Mouse (Mus musculus) limb, embryonic 14.5 days (tissue): ENCODE measurements around the gene Cebpb. TPM values are rescaled to one million over a fixed set of nuclear protein-coding genes. Genes with fewer than 3 reads are reported as not detected.

Experiments used
- ATAC-seq: fragments of 200-750 bp; cut with Nextera tagmentation; 2 replicates; pipeline ENCODE4 v1.8.0; 2017; ENCODE audit warnings: low read depth, moderate number of reproducible peaks, moderate TSS enrichment; ENCODE audit not compliant: low FRiP score
- DNase-seq: peaks from one replicate; pipeline ENCODE4 v3.0.0-alpha.2; 2015; ENCODE audit warnings: low spot score
- H3K27ac ChIP-seq: fragments of 300-500 bp; sonication (generic); replicated peaks from 2 replicates; pipeline ENCODE4 v1.5.1; 2014; ENCODE audit warnings: low read depth, mild to moderate bottlenecking, low read length, moderate library complexity, mixed read lengths
- H3K27me3 ChIP-seq: fragments of 300-500 bp; sonication (generic); 2 replicates; pipeline ENCODE4 v1.6.1; 2014; ENCODE audit warnings: low read length, mixed read lengths; ENCODE audit not compliant: control insufficient read depth, insufficient read depth
- H3K36me3 ChIP-seq: fragments of 300-500 bp; sonication (generic); 2 replicates; pipeline ENCODE4 v1.6.1; 2014; ENCODE audit warnings: mild to moderate bottlenecking, low read length, moderate library complexity, mixed read lengths; ENCODE audit not compliant: control insufficient read depth, insufficient read depth
- H3K4me1 ChIP-seq: fragments of 300-500 bp; sonication (generic); 2 replicates; pipeline ENCODE4 v1.6.1; 2014; ENCODE audit warnings: antibody characterized with exemption, low read length, mixed read lengths; ENCODE audit not compliant: control insufficient read depth, insufficient read depth
- H3K4me2 ChIP-seq: fragments of 300-500 bp; sonication (generic); replicated peaks from 2 replicates; pipeline ENCODE4 v1.6.1; 2014; ENCODE audit warnings: low read depth, mild to moderate bottlenecking, low read length, moderate library complexity; ENCODE audit not compliant: severe bottlenecking
- H3K4me3 ChIP-seq: fragments of 300-500 bp; sonication (generic); replicated peaks from 2 replicates; pipeline ENCODE4 v1.5.1; 2014; ENCODE audit warnings: low read length
- H3K9ac ChIP-seq: fragments of 300-500 bp; sonication (generic); 2 replicates; pipeline ENCODE4 v1.6.1; 2014; ENCODE audit warnings: mild to moderate bottlenecking, low read depth, low read length, moderate library complexity; ENCODE audit not compliant: severe bottlenecking
- H3K9me3 ChIP-seq: fragments of 300-500 bp; sonication (generic); 2 replicates; pipeline ENCODE4 v1.6.1; 2016; ENCODE audit warnings: low read length; ENCODE audit not compliant: control insufficient read depth
- POLR2A ChIP-seq: fragments of 200-500 bp; IDR thresholded peaks from 2 replicates; pipeline ENCODE4 v1.8.0; 2012; ENCODE audit warnings: inconsistent platforms, mild to moderate bottlenecking, moderate library complexity, borderline replicate concordance; ENCODE audit not compliant: insufficient read depth, insufficient read length; ENCODE audit errors: extremely low read depth
- WGBS: fragments of 180-500 bp; shearing (Covaris S2); extraction: QIAGEN DNeasy Blood & Tissue Kit; methylation state at CpG from one replicate; pipeline ENCODE4 v1.1.7; 2014; 5-methylcytosine and 5-hydroxymethylcytosine counted together
- polyA plus RNA-seq, 2 experiments: library from polyadenylated mRNA; depleted of rRNA in 1 of 2; stranded (reverse) in 1 of 2; unstranded in 1 of 2; fragments of >200 nt; fragmentation: Nextera tagmentation in 1 of 2; extraction: Ambion mirVana in 1 of 2; gene quantifications; 2 replicates each; pipeline versions ENCODE4 v1.2.1 to v1.2.3; 2012 to 2014

The Cebpb gene
- polyA plus RNA-seq, 2 experiments, result 27.4 to 29.7 TPM

- DNase-seq (no peak), ATAC-seq (no peak)
- H3K27me3 ChIP-seq, result no peaks in the 10 kb centered on the region
- H3K9ac ChIP-seq, result no peak overlapping the region
- H3K9me3 ChIP-seq, result no peaks in the 10 kb centered on the region
- peaks cover 3% of the 10 kb centered on the region; the same call in 1 of the 2 replicates for H3K4me1 ChIP-seq
- no peak for TF ChIP-seq POLR2A
- H3K36me3 ChIP-seq, result no peaks in the 10 kb centered on the region
- no peak overlapping the region for H3K27ac ChIP-seq
- H3K4me3 ChIP-seq, result no peak overlapping the region
- WGBS, result 54% methylated on average over 15 of the region's 15 CpGs
- no peak overlapping the region for H3K4me2 ChIP-seq
Observed at GRCm38 (mm10) chr2:167708373-167708772, 19.7 kb downstream of the Cebpb start.

- no peak overlapping the region for H3K9ac ChIP-seq
- WGBS, result 40% methylated on average over 6 of the region's 6 CpGs
Observed at GRCm38 (mm10) chr2:167709969-167710368, 21.3 kb downstream of the Cebpb start.

GRCm38 (mm10) chr2:167710574-167710973 is 21.9 kb downstream of the Cebpb start:
- DNase-seq (no peak), ATAC-seq (no peak)
- no peak overlapping the region for H3K4me2 ChIP-seq
- 69% methylated on average over 6 of the region's 6 CpGs for WGBS
- no peaks in the 10 kb centered on the region for H3K9me3 ChIP-seq
- H3K4me1 ChIP-seq, result peaks cover 2% of the 10 kb centered on the region; the same call in 1 of the 2 replicates
- no peaks in the 10 kb centered on the region for H3K27me3 ChIP-seq
- H3K36me3 ChIP-seq, result no peaks in the 10 kb centered on the region
- no peak overlapping the region for H3K27ac ChIP-seq
- no peak overlapping the region for H3K9ac ChIP-seq
- no peak overlapping the region for H3K4me3 ChIP-seq
- TF ChIP-seq POLR2A, result no peak

More at GRCm38 (mm10) chr2:167709969-167710368, 21.3 kb downstream of the Cebpb start:
- no peak for ATAC-seq
- H3K27ac ChIP-seq, result no peak overlapping the region
- H3K27me3 ChIP-seq, result no peaks in the 10 kb centered on the region
- DNase-seq, result no peak
- TF ChIP-seq POLR2A, result no peak
- H3K4me3 ChIP-seq, result no peak overlapping the region
- H3K9me3 ChIP-seq, result no peaks in the 10 kb centered on the region
- no peaks in the 10 kb centered on the region for H3K36me3 ChIP-seq
- H3K4me1 ChIP-seq, result peaks cover 3% of the 10 kb centered on the region; the same call in 1 of the 2 replicates
- H3K4me2 ChIP-seq, result no peak overlapping the region

GRCm38 (mm10) chr2:167712872-167713821 is 24.4 kb downstream of the Cebpb start:
- H3K36me3 ChIP-seq, result no peaks in the 10 kb centered on the region
- no peak for ATAC-seq
- DNase-seq, result no peak
- H3K4me2 ChIP-seq, result no peak overlapping the region
- no peak overlapping the region for H3K27ac ChIP-seq
- H3K4me3 ChIP-seq, result no peak overlapping the region
- H3K9ac ChIP-seq, result no peak overlapping the region
- no peaks in the 10 kb centered on the region for H3K9me3 ChIP-seq
- H3K27me3 ChIP-seq, result no peaks in the 10 kb centered on the region
- H3K4me1 ChIP-seq, result no peaks in the 10 kb centered on the region
- TF ChIP-seq POLR2A, result no peak
- 74% methylated on average over 18 of the region's 23 CpGs for WGBS

- DNase-seq (no peak), ATAC-seq (no peak)
- H3K27me3 ChIP-seq, result no peaks in the 10 kb centered on the region
- no peak overlapping the region for H3K4me3 ChIP-seq
- 93% methylated on average over 6 of the region's 6 CpGs for WGBS
- H3K4me1 ChIP-seq, result no peaks in the 10 kb centered on the region
- no peak overlapping the region for H3K9ac ChIP-seq
- no peak overlapping the region for H3K4me2 ChIP-seq
- TF ChIP-seq POLR2A, result no peak
- no peaks in the 10 kb centered on the region for H3K36me3 ChIP-seq
- H3K27ac ChIP-seq, result no peak overlapping the region
- H3K9me3 ChIP-seq, result no peaks in the 10 kb centered on the region
Observed at GRCm38 (mm10) chr2:167714298-167714697, 25.6 kb downstream of the Cebpb start.
